Mouse (Mus musculus): ENCODE data around the gene Arfgef3. TPM values are rescaled to one million over a fixed set of nuclear protein-coding genes. Genes with fewer than 3 reads are reported as not detected.
"Not testable (repeated sequence)": the region's sequence is repeated elsewhere in the genome, so short reads cannot be mapped to it uniquely, and the experiment has no call there.

The Arfgef3 gene
- polyA plus RNA-seq, 1 experiment from 2014 or later = 1.2 TPM

DNA sequence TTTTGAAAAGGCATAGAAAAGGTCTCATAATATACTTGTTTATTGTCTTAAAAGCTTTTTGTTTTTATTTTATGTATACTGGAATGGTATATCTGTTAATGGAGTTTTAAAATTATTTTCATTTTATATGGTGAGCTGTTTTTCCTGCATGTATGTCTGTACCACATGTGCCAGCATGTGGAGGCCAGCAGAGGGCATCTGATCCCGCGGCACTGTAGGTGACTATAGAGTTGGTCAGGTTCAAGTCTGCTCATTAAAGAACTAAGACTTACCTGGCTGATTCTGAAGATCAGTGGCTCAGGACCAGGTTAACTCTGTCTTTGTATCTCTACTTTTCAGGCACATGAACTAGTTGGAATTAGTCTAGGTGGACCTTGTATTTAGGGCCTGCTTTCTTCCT is 171.2 kb downstream of the Arfgef3 start:
- WGBS (ENCODE audit: missing documents) = 46% methylated on average over 2 of the region's 2 CpGs
- Histone ChIP-seq H3K4me3 (ENCODE audit: inconsistent target) (no peak overlapping the region), H3K36me3 (ENCODE audit: inconsistent target) (no peaks in the 10 kb centered on the region)

DNA sequence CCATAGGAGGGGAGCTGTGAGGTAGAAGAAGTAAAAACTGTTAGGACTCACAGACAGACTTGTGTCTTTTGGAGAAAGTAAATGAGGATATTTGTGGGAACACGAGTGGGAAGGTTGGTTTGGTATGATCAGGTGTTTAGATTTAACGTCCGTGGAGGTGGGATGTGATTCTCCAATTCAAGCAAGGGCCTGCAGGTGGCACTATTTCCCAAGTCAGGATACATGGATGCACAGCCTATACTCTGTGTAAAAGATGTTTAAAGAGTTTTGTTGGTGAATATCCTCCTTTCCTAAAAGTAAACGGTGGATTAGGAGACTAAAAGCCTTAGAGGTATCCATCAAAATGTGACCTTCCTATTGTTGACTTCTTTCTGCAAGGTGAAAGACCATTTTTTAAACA is 180.8 kb downstream of the Arfgef3 start:
- H3K36me3 ChIP-seq (ENCODE audit: inconsistent target) = no peaks in the 10 kb centered on the region
- 0% methylated on average over 4 of the region's 4 CpGs for WGBS (ENCODE audit: missing documents)
- H3K4me3 ChIP-seq (ENCODE audit: inconsistent target) = no peak overlapping the region
- H3K79me2 ChIP-seq (ENCODE audit: inconsistent target) = no peaks in the 10 kb centered on the region
- no peak overlapping the region for H3K27ac ChIP-seq

More for the DNA sequence above, 171.2 kb downstream of the Arfgef3 start:
- H3K79me2 ChIP-seq (ENCODE audit: inconsistent target) = no peaks in the 10 kb centered on the region
- no peak overlapping the region for H3K27ac ChIP-seq

DNA sequence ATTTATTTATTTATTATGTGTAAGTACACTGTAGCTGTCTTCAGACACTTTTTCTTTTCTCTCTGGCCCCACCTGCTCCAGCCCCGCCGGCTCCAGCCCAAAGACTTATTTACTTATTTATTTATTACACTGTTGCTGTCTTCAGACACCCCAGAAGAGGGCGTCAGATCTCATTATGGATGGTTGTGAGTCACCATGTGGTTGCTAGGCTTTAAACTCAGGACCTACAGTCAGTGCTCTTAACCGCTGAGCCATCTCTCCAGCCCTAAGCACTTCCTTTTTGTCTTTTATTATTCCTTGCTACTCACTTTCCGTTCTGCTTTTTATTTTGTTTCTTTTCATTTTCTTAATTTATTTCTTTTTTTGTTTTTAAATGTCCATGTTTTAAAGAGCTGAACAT is 182.3 kb downstream of the Arfgef3 start:
- Histone ChIP-seq H3K36me3 (ENCODE audit: inconsistent target) (no peaks in the 10 kb centered on the region), H3K79me2 (ENCODE audit: inconsistent target) (no peaks in the 10 kb centered on the region), H3K27ac (no peak overlapping the region), H3K4me3 (ENCODE audit: inconsistent target) (no peak overlapping the region)
- 32% methylated on average over 5 of the region's 5 CpGs for WGBS (ENCODE audit: missing documents)

GRCm38 (mm10) chr10:18559076-18559475 is 184.7 kb downstream of the Arfgef3 start:
- not testable (repeated sequence) for H3K79me2 ChIP-seq (ENCODE audit: inconsistent target); H3K36me3 ChIP-seq (ENCODE audit: inconsistent target); H3K4me3 ChIP-seq (ENCODE audit: inconsistent target); H3K27ac ChIP-seq
- WGBS (ENCODE audit: missing documents) = 94% methylated on average over 8 of the region's 9 CpGs

- H3K4me3 ChIP-seq (ENCODE audit: inconsistent target) = no peak overlapping the region
- no peaks in the 10 kb centered on the region for H3K36me3 ChIP-seq (ENCODE audit: inconsistent target)
- WGBS (ENCODE audit: missing documents) = 48% methylated on average over 25 of the region's 35 CpGs
- no peaks in the 10 kb centered on the region for H3K79me2 ChIP-seq (ENCODE audit: inconsistent target)
- no peak overlapping the region for H3K27ac ChIP-seq
Observed at GRCm38 (mm10) chr10:18549321-18550216, 194.2 kb downstream of the Arfgef3 start.

GRCm38 (mm10) chr10:18547381-18547780 is 196.4 kb downstream of the Arfgef3 start:
- WGBS (ENCODE audit: missing documents) = 90% methylated on average over 4 of the region's 4 CpGs
- H3K4me3 ChIP-seq (ENCODE audit: inconsistent target) = no peak overlapping the region
- H3K27ac ChIP-seq = no peak overlapping the region
- H3K79me2 ChIP-seq (ENCODE audit: inconsistent target) = no peaks in the 10 kb centered on the region
- H3K36me3 ChIP-seq (ENCODE audit: inconsistent target) = no peaks in the 10 kb centered on the region

DNA sequence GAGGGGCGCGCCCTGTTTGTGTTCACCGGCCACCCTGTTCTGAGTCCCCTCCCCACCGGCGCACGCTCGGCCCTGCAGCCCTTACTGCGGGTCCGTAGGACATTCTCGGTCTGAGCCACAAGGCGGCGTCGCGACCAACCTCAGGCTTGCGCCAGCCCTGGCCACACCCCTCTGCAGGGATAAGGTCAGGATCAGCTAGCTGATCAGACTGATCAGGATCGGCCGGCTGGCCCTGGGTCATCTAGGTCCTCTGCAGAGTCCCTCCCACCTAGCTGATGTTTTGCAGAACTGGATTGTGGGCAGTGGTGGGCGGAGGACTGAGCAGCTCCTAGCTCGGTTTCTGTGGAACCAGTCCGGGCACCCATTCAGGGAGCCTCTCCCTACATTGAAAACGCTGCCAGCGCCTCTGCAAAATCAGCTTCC is 197.9 kb downstream of the Arfgef3 start, which contains the start of gene Hebp2:
TSS of gene Hebp2 (minus strand) at position 264 of the 423 bp plus-strand sequence.
- WGBS (ENCODE audit: missing documents) = 3% methylated on average over 20 of the region's 22 CpGs
- H3K27ac ChIP-seq = no peak within 1 kb of the TSS
- no peaks in the 10 kb centered on the region for H3K79me2 ChIP-seq (ENCODE audit: inconsistent target)
- no peaks in the 10 kb centered on the region for H3K36me3 ChIP-seq (ENCODE audit: inconsistent target)
- peak within 1 kb of the TSS; percentile 26 for H3K4me3 ChIP-seq (ENCODE audit: inconsistent target)

GRCm38 (mm10) chr10:18545309-18545708 is 198.4 kb downstream of the Arfgef3 start:
- Histone ChIP-seq H3K4me3 (ENCODE audit: inconsistent target) (peak overlapping the region; percentile 26), H3K79me2 (ENCODE audit: inconsistent target) (no peaks in the 10 kb centered on the region), H3K36me3 (ENCODE audit: inconsistent target) (no peaks in the 10 kb centered on the region), H3K27ac (no peak overlapping the region)
- 11% methylated on average over 12 of the region's 13 CpGs for WGBS (ENCODE audit: missing documents)

GRCm38 (mm10) chr10:18536889-18537288 is 206.9 kb downstream of the Arfgef3 start:
- H3K27ac ChIP-seq = no peak overlapping the region
- H3K36me3 ChIP-seq (ENCODE audit: inconsistent target) = no peaks in the 10 kb centered on the region
- 89% methylated on average over 2 of the region's 2 CpGs for WGBS (ENCODE audit: missing documents)
- no peaks in the 10 kb centered on the region for H3K79me2 ChIP-seq (ENCODE audit: inconsistent target)
- H3K4me3 ChIP-seq (ENCODE audit: inconsistent target) = no peak overlapping the region

DNA sequence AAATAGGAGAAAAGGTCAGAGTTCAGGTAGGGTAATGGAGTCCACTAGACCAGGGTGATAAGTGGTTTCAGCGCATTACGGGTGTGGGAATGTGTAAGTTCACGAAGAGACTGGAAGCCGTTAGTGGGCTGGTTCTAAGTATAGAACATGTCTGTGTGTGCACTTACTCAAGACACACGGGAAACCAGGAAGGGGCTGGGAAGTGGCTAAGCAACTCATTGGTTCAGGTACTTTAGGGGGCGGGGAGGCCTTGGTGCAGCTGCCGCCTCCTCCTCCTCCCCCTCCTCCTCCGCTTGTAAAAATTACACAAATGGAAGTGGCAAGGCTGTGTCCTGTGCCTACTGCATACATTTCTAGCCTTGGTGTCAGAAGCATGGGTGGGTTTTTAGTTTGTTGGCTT is 211.5 kb downstream of the Arfgef3 start:
- H3K27ac ChIP-seq = no peak overlapping the region
- WGBS (ENCODE audit: missing documents) = 63% methylated on average over 6 of the region's 8 CpGs
- no peaks in the 10 kb centered on the region for H3K36me3 ChIP-seq (ENCODE audit: inconsistent target)
- no peak overlapping the region for H3K4me3 ChIP-seq (ENCODE audit: inconsistent target)
- H3K79me2 ChIP-seq (ENCODE audit: inconsistent target) = no peaks in the 10 kb centered on the region

Other genes with a start within 250 kb of the Arfgef3 start
- 0.57 to 0.72 TPM (median 0.70 TPM) in 3 replicates for gene Hebp2, start 197.9 kb downstream of the Arfgef3 start, polyA plus RNA-seq (2018)
- not detected in 3 replicates for gene Gm4922, start 42.8 kb upstream of the Arfgef3 start, polyA plus RNA-seq (2018)
- not detected in 3 replicates for gene Perp, start 101.1 kb upstream of the Arfgef3 start, polyA plus RNA-seq (2018)